Mouse (Mus musculus): ENCODE results near the gene Cox19.

DNA sequence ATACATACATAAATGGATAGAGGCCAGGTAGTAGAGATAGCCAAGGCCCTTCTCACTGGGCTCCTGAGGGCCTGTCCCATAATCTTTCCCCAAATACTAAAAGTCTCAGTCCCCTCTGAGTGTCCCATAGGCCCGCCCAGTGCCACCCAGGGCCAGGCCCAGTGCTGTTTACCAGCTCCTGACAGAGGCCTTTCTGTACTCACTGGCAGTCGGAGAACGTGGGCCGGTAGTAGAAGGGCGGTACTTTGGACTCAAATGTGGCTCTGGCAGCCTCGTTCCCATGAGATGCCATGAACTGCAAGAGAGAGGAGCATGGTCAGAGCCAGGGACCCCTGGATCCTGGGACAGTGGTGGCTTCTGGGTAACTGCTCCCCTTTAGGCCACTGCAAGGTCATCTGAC is 49.1 kb downstream of the Cox19 start:
- TF ChIP-seq GATA1 (IDR thresholded peaks at IDR 0.05; ENCODE audit: borderline replicate concordance, low read length) (no peak), FLI1 (IDR thresholded peaks at IDR 0.05; ENCODE audit: low read length) (no peak)
